Mouse (Mus musculus): ENCODE data around the gene Rbbp6.

Rbbp6 gene

DNA sequence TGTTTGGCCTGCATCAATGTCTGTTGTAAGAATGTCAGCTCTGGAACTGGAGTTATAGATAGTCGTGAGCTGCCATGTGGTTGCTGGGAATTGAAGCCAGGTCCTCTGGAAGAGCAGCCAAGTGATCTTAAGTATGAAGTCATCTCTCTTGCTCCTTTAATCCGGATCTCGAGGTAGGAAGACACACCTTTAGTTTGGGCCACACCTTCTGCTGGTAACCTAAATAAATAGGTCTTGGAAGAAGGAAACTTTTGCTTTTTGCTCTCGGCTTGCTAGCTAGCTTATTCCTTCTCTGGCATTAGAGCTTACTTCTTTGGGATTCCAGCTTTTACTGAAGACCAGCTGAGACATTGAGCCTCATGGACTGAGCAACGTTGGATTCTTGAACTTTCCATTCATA is at the start of gene Rbbp6:
TSS of gene Rbbp6 (plus strand) at position 301 of the 400 bp plus-strand sequence.
- no peak for DNase-seq (ENCODE audit: extremely low spot score, low read depth, low spot score)

- DNase-seq (ENCODE audit: extremely low spot score, low read depth, low spot score) = peak; percentile 68
These were observed 45.5 kb upstream of the Rbbp6 start for GRCm38 (mm10) chr7:122919728-122920582.

GRCm38 (mm10) chr7:122921537-122921936 is 43.9 kb upstream of the Rbbp6 start:
- no peak for DNase-seq (ENCODE audit: extremely low spot score, low read depth, low spot score)

DNA sequence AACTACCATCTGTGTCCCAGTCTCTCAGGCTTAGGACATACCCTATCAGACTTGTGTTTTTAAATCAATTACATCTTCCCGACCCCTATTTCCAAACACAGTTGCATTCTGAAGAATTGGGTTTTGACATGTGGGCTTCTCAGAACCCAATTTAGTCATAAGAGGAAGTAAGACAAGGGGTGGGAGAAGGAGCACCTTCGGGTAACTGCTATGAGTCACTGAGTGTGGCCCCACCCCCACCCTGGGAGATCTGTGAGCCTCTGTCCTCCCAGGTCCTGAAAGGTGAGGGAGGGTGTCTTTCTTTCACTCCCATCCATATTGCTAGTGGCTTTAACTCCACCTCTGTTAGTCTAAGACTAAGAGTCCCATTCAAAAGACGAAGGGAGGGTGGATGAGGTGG is 41.2 kb upstream of the Rbbp6 start:
- no peak for DNase-seq (ENCODE audit: extremely low spot score, low read depth, low spot score)

GRCm38 (mm10) chr7:122930494-122930893 is 35.0 kb upstream of the Rbbp6 start:
- no peak for DNase-seq (ENCODE audit: extremely low spot score, low read depth, low spot score)

DNA sequence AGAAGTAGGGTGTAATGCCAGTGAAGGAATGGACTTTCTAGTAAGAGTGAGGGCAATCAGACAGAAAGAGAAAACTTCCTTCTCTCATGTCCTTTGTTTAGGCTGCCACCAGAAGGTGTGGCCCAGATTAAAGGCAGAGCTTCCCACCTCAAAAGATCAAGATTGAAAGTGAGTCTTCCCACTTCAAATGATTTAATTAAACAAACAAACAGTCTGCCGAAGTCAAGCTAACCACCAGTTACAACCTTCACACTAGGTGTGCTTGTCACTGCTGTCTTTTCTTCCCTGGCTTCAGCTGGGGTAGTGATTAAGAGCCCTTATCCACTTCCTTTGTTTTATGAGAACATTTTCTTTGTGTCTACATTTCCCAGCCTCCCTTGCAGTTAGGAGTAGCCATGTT is 33.3 kb upstream of the Rbbp6 start:
- DNase-seq (ENCODE audit: extremely low spot score, low read depth, low spot score) = no peak

DNA sequence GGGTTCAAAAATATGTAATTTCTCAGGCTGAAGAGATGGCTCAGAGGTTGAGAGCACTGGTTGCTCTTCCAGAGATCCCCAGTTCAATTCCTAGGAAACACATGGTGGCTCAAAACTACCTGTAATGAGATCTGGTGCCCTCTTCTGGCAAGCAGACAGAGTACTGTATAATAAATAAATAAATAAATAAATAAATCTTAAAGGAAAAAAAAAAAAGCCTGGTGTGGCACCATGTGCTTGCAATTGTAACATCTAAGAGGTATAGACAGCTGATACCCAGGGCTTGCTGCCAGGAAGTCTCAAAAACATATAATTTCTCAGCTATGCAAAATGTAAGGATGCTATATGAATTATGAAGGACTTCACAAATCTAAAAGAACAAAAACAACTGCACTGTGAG is 28.9 kb upstream of the Rbbp6 start:
- no peak for DNase-seq (ENCODE audit: extremely low spot score, low read depth, low spot score)

DNA sequence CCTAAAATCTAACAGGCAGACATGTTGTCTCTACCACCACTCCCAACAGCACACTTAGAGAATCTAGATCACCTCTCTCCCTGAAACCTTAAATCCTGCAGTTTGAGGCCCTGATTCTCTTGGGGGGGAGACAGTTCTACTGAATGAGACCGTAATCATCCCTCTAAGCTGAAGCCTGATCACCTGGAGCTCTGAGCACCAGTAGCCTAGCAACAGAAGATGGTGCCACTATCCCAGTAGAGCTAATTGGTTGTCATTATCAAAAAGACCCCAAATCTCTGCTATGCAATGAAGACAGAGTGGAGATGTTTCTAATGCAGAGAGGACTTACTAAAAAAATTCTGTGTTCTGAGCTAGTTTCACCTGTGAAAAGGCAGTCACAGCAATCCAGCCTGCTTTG is 27.3 kb upstream of the Rbbp6 start:
- no peak for DNase-seq (ENCODE audit: extremely low spot score, low read depth, low spot score)

DNA sequence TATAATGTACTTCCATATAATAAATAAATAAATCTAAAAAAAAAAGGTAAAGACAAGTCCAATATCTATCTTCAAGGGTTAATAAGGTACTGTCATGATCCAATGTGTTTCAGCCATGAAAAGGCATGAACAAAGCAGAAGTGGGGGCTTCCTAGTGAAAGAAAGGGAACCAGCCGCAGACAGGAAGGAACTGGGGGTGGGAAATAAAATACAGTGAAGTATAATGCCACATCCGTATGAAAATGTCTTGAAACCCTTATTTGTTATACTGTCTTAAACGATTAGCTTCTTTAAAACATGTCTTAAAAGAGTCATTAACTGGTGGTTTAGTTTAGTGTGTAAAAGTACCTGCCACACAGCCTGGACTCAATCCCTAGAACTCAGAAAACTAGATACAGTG is 26.3 kb upstream of the Rbbp6 start:
- DNase-seq (ENCODE audit: extremely low spot score, low read depth, low spot score) = no peak

GRCm38 (mm10) chr7:122940371-122941075 is 25.0 kb upstream of the Rbbp6 start:
- DNase-seq (ENCODE audit: extremely low spot score, low read depth, low spot score) = no peak

DNA sequence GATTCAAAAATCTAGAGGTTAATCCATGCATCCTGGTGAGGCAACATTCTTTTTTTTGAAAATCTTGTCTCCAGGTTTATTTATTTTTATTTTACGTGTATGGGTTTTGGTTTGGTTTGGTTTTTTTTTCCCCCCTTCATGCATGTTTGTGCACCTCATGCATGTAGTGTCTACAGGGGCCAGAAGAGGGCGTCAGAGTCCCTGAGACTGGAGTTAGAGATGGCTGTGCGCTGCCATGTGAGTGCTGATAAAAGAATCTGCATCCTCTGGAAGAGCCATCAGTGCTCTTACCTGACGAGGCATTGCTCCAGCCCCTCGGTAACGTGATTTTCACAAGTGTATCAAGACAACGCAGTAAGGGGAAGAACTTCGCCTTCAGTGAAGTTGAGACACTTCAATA is 23.4 kb upstream of the Rbbp6 start:
- DNase-seq (ENCODE audit: extremely low spot score, low read depth, low spot score) = no peak

GRCm38 (mm10) chr7:122945149-122945548 is 20.3 kb upstream of the Rbbp6 start:
- DNase-seq (ENCODE audit: extremely low spot score, low read depth, low spot score) = peak; percentile 58

GRCm38 (mm10) chr7:122949268-122949667 is 16.2 kb upstream of the Rbbp6 start:
- no peak for DNase-seq (ENCODE audit: extremely low spot score, low read depth, low spot score)

GRCm38 (mm10) chr7:122951464-122951863 is 14.0 kb upstream of the Rbbp6 start:
- no peak for DNase-seq (ENCODE audit: extremely low spot score, low read depth, low spot score)

DNA sequence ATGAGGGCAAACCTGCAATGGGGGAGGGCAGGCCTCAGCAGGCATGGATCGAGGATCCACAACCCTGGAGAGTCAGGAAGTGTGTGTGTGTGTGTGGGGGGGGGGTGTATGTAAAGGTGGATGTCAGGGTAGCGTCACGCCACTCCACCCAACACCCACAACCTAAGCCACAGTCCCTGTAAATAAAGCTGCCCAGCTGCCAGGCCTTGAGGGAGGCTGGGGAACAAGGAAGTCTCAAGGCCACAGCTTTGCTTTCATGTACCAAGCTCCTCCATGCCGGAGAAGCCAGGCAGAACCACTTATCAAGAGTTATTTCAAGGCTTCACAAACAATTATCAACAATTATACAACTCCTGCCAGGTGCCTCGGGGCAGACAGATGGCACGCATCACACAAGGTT is 13.4 kb upstream of the Rbbp6 start:
- no peak for DNase-seq (ENCODE audit: extremely low spot score, low read depth, low spot score)

DNA sequence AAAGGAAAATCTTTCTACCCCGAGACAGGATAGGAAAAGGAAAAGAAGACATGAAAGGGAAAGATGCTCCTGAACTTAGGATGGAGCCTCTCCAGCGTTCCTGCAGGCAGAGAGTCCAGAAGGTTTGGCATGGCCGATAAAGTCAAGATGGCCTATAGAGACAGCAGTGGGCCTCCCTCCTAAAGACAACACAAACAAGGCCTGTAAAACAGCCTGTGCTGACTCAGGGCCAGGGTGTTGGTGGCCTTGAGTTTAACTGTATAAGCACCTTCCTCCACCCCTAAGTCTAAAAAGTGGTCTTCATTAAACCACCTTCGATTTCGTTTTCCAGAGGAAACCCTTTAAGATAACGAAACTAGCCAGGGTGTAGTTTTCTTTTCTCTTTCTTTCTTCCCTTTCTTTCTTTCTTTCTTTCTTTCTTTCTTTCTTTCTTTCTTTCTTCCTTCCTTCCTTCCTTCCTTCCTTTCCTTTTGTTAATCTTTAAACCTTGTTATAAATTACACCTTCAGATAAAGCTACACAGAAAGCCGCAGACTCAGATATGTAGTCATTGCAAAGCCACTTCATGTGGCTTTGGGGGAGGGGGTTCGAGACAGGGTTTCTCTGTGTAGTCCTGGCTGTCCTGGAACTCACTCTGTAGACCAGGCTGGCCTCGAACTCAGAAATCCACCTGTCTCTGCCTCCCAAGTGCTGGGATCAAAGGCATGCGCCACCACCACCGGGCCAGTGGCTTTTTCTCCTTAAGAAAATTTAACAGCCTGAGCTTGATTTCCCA is 10.8 kb upstream of the Rbbp6 start:
- no peak for DNase-seq (ENCODE audit: extremely low spot score, low read depth, low spot score)

DNA sequence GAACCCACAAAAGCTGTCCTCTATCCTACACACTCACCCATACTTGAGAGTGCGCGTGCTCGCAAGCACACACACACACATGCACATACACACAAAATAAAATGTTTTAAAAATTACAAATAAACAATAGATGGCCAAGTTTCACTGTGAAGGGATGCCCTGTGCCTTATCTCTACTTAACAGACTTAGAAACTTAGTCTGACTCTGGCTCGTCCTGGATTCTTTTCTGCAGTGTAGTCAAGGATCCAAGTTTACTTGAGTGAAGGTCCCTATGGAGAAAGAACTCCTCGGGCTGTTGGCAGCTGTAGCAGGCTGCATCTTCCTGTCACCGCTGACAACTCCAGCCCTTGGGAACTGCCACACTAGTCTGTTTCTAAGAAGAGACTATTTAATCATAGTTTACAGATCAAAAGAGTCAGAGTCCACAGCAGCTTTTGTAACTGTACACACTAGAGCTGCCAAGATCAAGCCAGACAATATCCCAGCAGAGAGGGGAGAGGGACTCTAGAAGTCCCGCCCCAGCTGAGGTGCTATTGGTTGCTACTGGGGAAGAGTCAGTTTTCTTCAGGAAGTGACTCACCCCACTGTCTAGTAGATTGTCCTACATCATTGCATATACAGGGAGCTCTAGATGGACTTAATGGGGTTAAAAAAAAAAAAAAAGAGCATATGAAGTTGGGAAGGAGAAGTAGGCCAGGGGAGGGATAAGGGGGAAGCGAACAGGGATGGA is 10.1 kb upstream of the Rbbp6 start:
- no peak for DNase-seq (ENCODE audit: extremely low spot score, low read depth, low spot score)

DNA sequence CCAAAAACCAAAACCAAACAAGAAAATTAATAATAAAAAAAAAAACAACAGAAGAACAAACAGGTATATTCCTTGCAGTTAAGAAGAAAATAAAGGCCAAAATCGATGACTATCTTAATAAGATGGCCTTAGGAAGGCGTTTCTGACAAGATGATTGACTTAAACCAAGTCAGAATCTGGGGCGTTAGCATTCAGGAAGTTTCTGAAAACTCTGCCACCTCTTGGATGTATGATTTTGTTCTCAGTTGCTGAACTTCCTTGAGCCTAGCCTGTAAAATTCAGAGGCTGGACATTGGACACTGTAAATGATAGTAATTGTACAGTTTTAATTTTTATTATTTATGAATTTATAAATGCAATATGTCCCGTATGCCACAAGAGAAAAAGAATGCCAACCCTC is 3.3 kb downstream of the Rbbp6 start:
- no peak for DNase-seq (ENCODE audit: extremely low spot score, low read depth, low spot score)

- peak; percentile 73 for DNase-seq (ENCODE audit: extremely low spot score, low read depth, low spot score)
These were observed 3.9 kb downstream of the Rbbp6 start for GRCm38 (mm10) chr7:122969231-122970032.

GRCm38 (mm10) chr7:122970119-122970781 is 4.8 kb downstream of the Rbbp6 start:
- no peak for DNase-seq (ENCODE audit: extremely low spot score, low read depth, low spot score)
